Mouse (Mus musculus) forebrain, embryonic 14.5 days (tissue): ENCODE measurements around the gene Higd1b. TPM values are rescaled to one million over a fixed set of nuclear protein-coding genes. Genes with fewer than 3 reads are reported as not detected.

Experiments
- ATAC-seq: fragments of 200-750 bp; cut with Nextera tagmentation; 2 replicates; pipeline ENCODE4 v1.8.0; 2017; ENCODE audit warnings: mild to moderate bottlenecking, moderate library complexity
- DNase-seq: peaks from one replicate; pipeline ENCODE4 v3.0.0-alpha.2; 2015; ENCODE audit warnings: low spot score
- H3K27ac ChIP-seq: fragments of 300-500 bp; sonication (generic); 2 replicates; pipeline ENCODE4 v1.5.1; 2014; ENCODE audit warnings: low read depth, mild to moderate bottlenecking, control low read depth, low read length, moderate library complexity
- H3K27me3 ChIP-seq: fragments of 300-500 bp; sonication (generic); replicated peaks from 2 replicates; pipeline ENCODE4 v1.6.1; 2014; ENCODE audit warnings: low read length, control low read depth, mixed read lengths; ENCODE audit not compliant: control insufficient read depth, insufficient read depth
- H3K36me3 ChIP-seq: fragments of 300-500 bp; sonication (generic); 2 replicates; pipeline ENCODE4 v1.6.1; 2014; ENCODE audit warnings: low read length, control low read depth; ENCODE audit not compliant: control insufficient read depth, insufficient read depth
- H3K4me1 ChIP-seq: fragments of 300-500 bp; sonication (generic); 2 replicates; pipeline ENCODE4 v1.6.1; 2014; ENCODE audit warnings: antibody characterized with exemption, low read length, control low read depth; ENCODE audit not compliant: control insufficient read depth, insufficient read depth
- H3K4me2 ChIP-seq: fragments of 300-500 bp; sonication (generic); 2 replicates; pipeline ENCODE4 v1.6.1; 2014; ENCODE audit warnings: mild to moderate bottlenecking, control low read depth, low read length
- H3K4me3 ChIP-seq: fragments of 300-500 bp; sonication (generic); 2 replicates; pipeline ENCODE4 v1.5.1; 2014; ENCODE audit warnings: low read depth, low read length, control low read depth
- H3K9ac ChIP-seq: fragments of 300-500 bp; sonication (generic); 2 replicates; pipeline ENCODE4 v1.6.1; 2014; ENCODE audit warnings: mild to moderate bottlenecking, low read length, control low read depth, moderate library complexity
- H3K9me3 ChIP-seq: fragments of 300-500 bp; sonication (generic); replicated peaks from 2 replicates; pipeline ENCODE4 v1.6.1; 2016; ENCODE audit warnings: low read length, control low read depth, mixed read lengths; ENCODE audit not compliant: control insufficient read depth
- WGBS: fragments of 180-500 bp; shearing (Covaris S2); extraction: QIAGEN DNeasy Blood & Tissue Kit; methylation state at CpG from one replicate; pipeline ENCODE4 v1.1.7; 2014; 5-methylcytosine and 5-hydroxymethylcytosine counted together
- polyA plus RNA-seq: library from polyadenylated mRNA; unstranded; fragments of >200 nt; fragmentation: Nextera tagmentation; extraction: Ambion mirVana; gene quantifications from 2 replicates; pipeline ENCODE4 v1.2.1, GENCODE M21; 2014

Gene Higd1b
- polyA plus RNA-seq, 1 experiment from 2014 or later, result 6.2 TPM

GRCm38 (mm10) chr11:102855941-102856340, 20.3 kb downstream of the Higd1b start:
- DNase-seq, result no peak
- Histone ChIP-seq H3K4me1 (no peaks in the 10 kb centered on the region), H3K27ac (no peak overlapping the region), H3K4me3 (no peak overlapping the region), H3K9ac (no peak overlapping the region), H3K36me3 (peaks cover 93% of the 10 kb centered on the region), H3K4me2 (no peak overlapping the region), H3K9me3 (no peaks in the 10 kb centered on the region), H3K27me3 (no peaks in the 10 kb centered on the region)
- WGBS, result 95% methylated on average over 6 of the region's 6 CpGs
- no peak for ATAC-seq

GRCm38 (mm10) chr11:102858951-102859350, 23.3 kb downstream of the Higd1b start:
- no peak overlapping the region for H3K4me3 ChIP-seq
- no peaks in the 10 kb centered on the region for H3K9me3 ChIP-seq
- no peak overlapping the region for H3K27ac ChIP-seq
- ATAC-seq (no peak), DNase-seq (no peak)
- 92% methylated on average over 11 of the region's 11 CpGs for WGBS
- H3K27me3 ChIP-seq, result no peaks in the 10 kb centered on the region
- H3K36me3 ChIP-seq, result peaks cover 92% of the 10 kb centered on the region
- no peaks in the 10 kb centered on the region for H3K4me1 ChIP-seq
- H3K9ac ChIP-seq, result no peak overlapping the region
- no peak overlapping the region for H3K4me2 ChIP-seq

- H3K4me3 ChIP-seq, result no peak overlapping the region
- H3K4me1 ChIP-seq, result no peaks in the 10 kb centered on the region
- ATAC-seq (0 out of 2 replicates have a peak, but pooled peaks have one; percentile 23), DNase-seq (peak; percentile 55)
- H3K27ac ChIP-seq, result no peak overlapping the region
- H3K9me3 ChIP-seq, result no peaks in the 10 kb centered on the region
- H3K4me2 ChIP-seq, result no peak overlapping the region
- no peaks in the 10 kb centered on the region for H3K27me3 ChIP-seq
- H3K36me3 ChIP-seq, result peaks cover 89% of the 10 kb centered on the region
- WGBS, result 82% methylated on average over 8 of the region's 8 CpGs
- no peak overlapping the region for H3K9ac ChIP-seq
Measured at GRCm38 (mm10) chr11:102859933-102860332, 24.3 kb downstream of the Higd1b start.

GRCm38 (mm10) chr11:102864272-102864671, 28.6 kb downstream of the Higd1b start:
- no peak overlapping the region for H3K4me3 ChIP-seq
- no peak for ATAC-seq

GRCm38 (mm10) chr11:102874801-102875334, 39.2 kb downstream of the Higd1b start:
- Histone ChIP-seq H3K27ac (no peak overlapping the region; the same call in 1 of the 2 replicates), H3K4me1 (peaks cover 4% of the 10 kb centered on the region), H3K9ac (no peak overlapping the region), H3K4me2 (no peak overlapping the region), H3K36me3 (peaks cover 63% of the 10 kb centered on the region), H3K9me3 (no peaks in the 10 kb centered on the region), H3K27me3 (no peaks in the 10 kb centered on the region), H3K4me3 (no peak overlapping the region)
- ATAC-seq (no peak), DNase-seq (no peak)
- 78% methylated on average over 7 of the region's 7 CpGs for WGBS

More at GRCm38 (mm10) chr11:102864272-102864671, 28.6 kb downstream of the Higd1b start:
- 32% methylated on average over 4 of the region's 4 CpGs for WGBS
- peak; percentile 92 for DNase-seq
- Histone ChIP-seq H3K27ac (no peak overlapping the region), H3K4me1 (no peaks in the 10 kb centered on the region), H3K27me3 (no peaks in the 10 kb centered on the region), H3K4me2 (no peak overlapping the region), H3K9me3 (no peaks in the 10 kb centered on the region), H3K36me3 (peaks cover 90% of the 10 kb centered on the region), H3K9ac (no peak overlapping the region)

- H3K36me3 ChIP-seq, result peaks cover 30% of the 10 kb centered on the region
- no peak overlapping the region for H3K27ac ChIP-seq
- DNase-seq (no peak), ATAC-seq (no peak)
- H3K4me2 ChIP-seq, result peak overlapping the region; percentile 79
- H3K4me3 ChIP-seq, result peak overlapping the region; percentile 66
- peak overlapping the region; percentile 84 for H3K9ac ChIP-seq
- H3K27me3 ChIP-seq, result no peaks in the 10 kb centered on the region
- 53% methylated on average over 2 of the region's 2 CpGs for WGBS
- peaks cover 5% of the 10 kb centered on the region for H3K4me1 ChIP-seq
- H3K9me3 ChIP-seq, result no peaks in the 10 kb centered on the region
Measured at GRCm38 (mm10) chr11:102879558-102879957, 43.9 kb downstream of the Higd1b start.

GRCm38 (mm10) chr11:102880585-102881313, 45.1 kb downstream of the Higd1b start, which contains the start of the genes Eftud2 and Ccdc103:
Gene Eftud2, minus strand, starts transcription at chr11:102880985.
Gene Ccdc103, plus strand, starts transcription at chr11:102881204.
- under 1% methylated on average over 62 of the region's 62 CpGs for WGBS
- H3K4me1 ChIP-seq, result peaks cover 5% of the 10 kb centered on the region
- H3K9me3 ChIP-seq, result no peaks in the 10 kb centered on the region
- peak within 1 kb of the TSS; percentile 66 for H3K4me3 ChIP-seq
- no peaks in the 10 kb centered on the region for H3K27me3 ChIP-seq
- H3K9ac ChIP-seq, result peak within 1 kb of the TSS; percentile 84
- peak; percentile 96 for DNase-seq
- H3K4me2 ChIP-seq, result peak within 1 kb of the TSS; percentile 79
- peak within 1 kb of the TSS; percentile 81 for H3K27ac ChIP-seq
- H3K36me3 ChIP-seq, result peaks cover 19% of the 10 kb centered on the region
- peak; percentile 94 for ATAC-seq

GRCm38 (mm10) chr11:102881314-102882198, 45.9 kb downstream of the Higd1b start:
- peak overlapping the region; percentile 66 for H3K4me3 ChIP-seq
- DNase-seq, result no peak

More at GRCm38 (mm10) chr11:102881314-102882198, 45.9 kb downstream of the Higd1b start:
- peaks cover 11% of the 10 kb centered on the region for H3K36me3 ChIP-seq
- no peaks in the 10 kb centered on the region for H3K27me3 ChIP-seq
- peak; percentile 23; the same call in 1 of the 2 replicates for ATAC-seq
- no peaks in the 10 kb centered on the region for H3K9me3 ChIP-seq
- H3K27ac ChIP-seq, result peak overlapping the region; percentile 81
- 22% methylated on average over 13 of the region's 13 CpGs for WGBS
- H3K9ac ChIP-seq, result peak overlapping the region; percentile 84
- peaks cover 5% of the 10 kb centered on the region for H3K4me1 ChIP-seq
- H3K4me2 ChIP-seq, result peak overlapping the region; percentile 79
